Mouse (Mus musculus) heart, embryonic 16.5 days (tissue): ENCODE measurements at regions not wholly inside any gene's neighbourhood (a gene's known extent, or its start where the extent isn't known, plus 50 kb on each side); places are given as distances from the start of the nearest gene placed in this dataset. TPM values are rescaled to one million over a fixed set of nuclear protein-coding genes. Genes with fewer than 3 reads are reported as not detected.

Experiments
- ATAC-seq: fragments of 200-750 bp; cut with Nextera tagmentation; replicated peaks from 2 replicates; pipeline ENCODE4 v1.8.0; 2017; ENCODE audit warnings: moderate number of reproducible peaks; ENCODE audit not compliant: insufficient read depth, low FRiP score; ENCODE audit errors: extremely low read depth
- H3K27ac ChIP-seq: fragments of 300-500 bp; sonication (generic); 2 replicates; pipeline ENCODE4 v1.5.1; 2014; ENCODE audit warnings: mild to moderate bottlenecking, low read length, control low read depth, moderate library complexity
- H3K27me3 ChIP-seq: fragments of 300-500 bp; sonication (generic); 2 replicates; pipeline ENCODE4 v1.6.1; 2014; ENCODE audit warnings: low read length, mixed read lengths; ENCODE audit not compliant: control insufficient read depth, insufficient read depth
- H3K36me3 ChIP-seq: fragments of 300-500 bp; sonication (generic); 2 replicates; pipeline ENCODE4 v1.6.1; 2014; ENCODE audit not compliant: control insufficient read depth, insufficient read depth
- H3K4me1 ChIP-seq: fragments of 300-500 bp; sonication (generic); 2 replicates; pipeline ENCODE4 v1.6.1; 2014; ENCODE audit warnings: low read length, mixed read lengths; ENCODE audit not compliant: control insufficient read depth, insufficient read depth
- H3K4me2 ChIP-seq: fragments of 300-500 bp; sonication (generic); 2 replicates; pipeline ENCODE4 v1.6.1; 2014; ENCODE audit warnings: low read depth, mild to moderate bottlenecking, control low read depth, low read length
- H3K4me3 ChIP-seq: fragments of 300-500 bp; sonication (generic); 2 replicates; pipeline ENCODE4 v1.5.1; 2014; ENCODE audit warnings: mild to moderate bottlenecking, control low read depth, low read length
- H3K9ac ChIP-seq: fragments of 300-500 bp; sonication (generic); 2 replicates; pipeline ENCODE4 v1.6.1; 2014; ENCODE audit warnings: low read length, control low read depth
- H3K9me3 ChIP-seq: fragments of 300-500 bp; sonication (generic); replicated peaks from 2 replicates; pipeline ENCODE4 v1.6.1; 2016; ENCODE audit warnings: low read length; ENCODE audit not compliant: control insufficient read depth
- WGBS: fragments of 180-500 bp; shearing (Covaris S2); extraction: QIAGEN DNeasy Blood & Tissue Kit; methylation state at CpG from one replicate; pipeline ENCODE4 v1.1.7; 2014; 5-methylcytosine and 5-hydroxymethylcytosine counted together
- microRNA-seq: library from miRNA; unstranded; fragments of <30 nt; microRNA quantifications from one replicate; pipeline ENCODE4, GENCODE M21; 2017

DNA sequence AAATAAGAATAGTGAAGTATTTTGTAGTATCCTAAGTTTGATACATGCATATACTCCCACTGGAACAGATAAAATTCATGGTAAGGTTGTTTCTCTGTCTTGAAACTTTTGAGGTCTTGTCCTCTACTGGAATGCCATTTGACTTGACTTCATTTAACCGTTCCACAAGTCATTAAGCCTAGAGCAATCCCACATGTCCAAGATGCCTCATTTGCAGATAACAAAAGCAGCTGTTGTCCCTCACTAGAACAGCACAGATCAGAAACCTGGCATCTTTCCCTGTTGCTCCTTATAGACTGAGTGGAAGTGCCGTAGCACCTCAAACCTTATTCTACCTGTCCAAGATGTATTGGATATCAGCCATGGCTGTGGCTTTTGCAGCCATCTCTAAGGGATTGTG lies 422.9 kb upstream of the Ddx18 start:
- Histone ChIP-seq H3K36me3 (no peaks in the 10 kb centered on the region), H3K9ac (no peak overlapping the region), H3K4me1 (no peaks in the 10 kb centered on the region), H3K27me3 (no peaks in the 10 kb centered on the region), H3K4me3 (no peak overlapping the region), H3K27ac (no peak overlapping the region), H3K4me2 (no peak overlapping the region), H3K9me3 (no peaks in the 10 kb centered on the region)
- WGBS, result 67% methylated on average over 2 of the region's 2 CpGs
- ATAC-seq, result no peak

GRCm38 (mm10) chr1:121958942-121959341 lies 391.2 kb upstream of the Ddx18 start:
- Histone ChIP-seq H3K4me2 (no peak overlapping the region), H3K9ac (no peak overlapping the region), H3K9me3 (no peaks in the 10 kb centered on the region), H3K27ac (no peak overlapping the region), H3K36me3 (no peaks in the 10 kb centered on the region), H3K4me1 (no peaks in the 10 kb centered on the region), H3K4me3 (no peak overlapping the region), H3K27me3 (no peaks in the 10 kb centered on the region)
- no peak for ATAC-seq

- no peaks in the 10 kb centered on the region for H3K36me3 ChIP-seq
- no peaks in the 10 kb centered on the region for H3K4me1 ChIP-seq
- no peak overlapping the region for H3K27ac ChIP-seq
- no peak for ATAC-seq
- H3K9ac ChIP-seq, result no peak overlapping the region
- 0 out of 2 replicates have a peak, but pooled peaks cover 2% of the 10 kb centered on the region for H3K9me3 ChIP-seq
- no peak overlapping the region for H3K4me3 ChIP-seq
- H3K27me3 ChIP-seq, result no peaks in the 10 kb centered on the region
- no peak overlapping the region for H3K4me2 ChIP-seq
- 69% methylated on average over 1 of the region's 1 CpGs for WGBS
Measured at GRCm38 (mm10) chr1:121935911-121936310, 368.1 kb upstream of the Ddx18 start.

Small RNA genes lying in the stretch of these regions (microRNA-seq; reads per million reads assigned to microRNA genes)
- not detected for gene Gm26472
